ENCODE assay signal across 20 mouse cellular contexts in the genomic region with DNA sequence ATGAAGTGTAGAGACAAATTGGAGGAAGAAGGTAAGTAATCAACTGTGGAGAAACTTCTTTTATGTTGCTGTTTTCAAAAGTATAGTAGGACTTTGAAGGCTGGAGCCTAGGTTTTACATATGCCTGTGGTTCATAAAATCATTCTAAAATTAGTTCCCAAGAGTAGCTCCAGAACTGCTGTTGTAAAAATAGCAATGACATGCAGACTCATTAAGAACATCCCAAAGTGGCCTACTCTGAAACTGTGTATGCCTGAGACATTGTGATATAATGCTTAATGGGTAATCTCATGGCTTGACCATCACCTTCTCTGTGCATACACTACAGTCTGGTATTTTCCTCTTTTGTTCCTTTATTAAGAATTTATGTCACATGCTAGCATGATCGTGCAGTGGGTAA.
DNase-seq lines count a peak whose midpoint lies in the region; ATAC-seq and TF ChIP-seq lines count a peak whose summit lies in the region.
"Had no signal": no experiment of that assay in that cellular context is flagged by ENCODE, and none has a peak within 500 bp of the region (broad histone marks: within the 10 kb centered on the region; RNA-seq: fewer than 3 reads in every experiment).

No protein-coding gene starts in this region.

- no peak for DNase-seq in gastrocnemius, adult 2 months
- no peak for DNase-seq in gastrocnemius, postnatal 36 days
- DNase-seq in heart, adult 9 months (ENCODE audit: low spot score in 2 of 2): peak; percentile 1 to 4
- no peak for DNase-seq in heart, adult 11 months
- peak; percentile 37 for DNase-seq in skeletal muscle tissue, adult 2 months (ENCODE audit: low read depth, low spot score)
- no peak for DNase-seq in layer of hippocampus, adult 9-10 months (ENCODE audit: low spot score)
- DNase-seq: adrenal gland, adult 2 months; adrenal gland, postnatal 25 days; cerebellum, adult 18-20 months; cerebellum, adult 9-11 months; cerebellum, postnatal 36 days; forebrain, postnatal 0 days; gastrocnemius, postnatal 25 days; kidney, adult 2 months had no signal

- no peak overlapping the region for H3K4me3 ChIP-seq in gastrocnemius, adult 2 months
- H3K4me3 ChIP-seq in heart, embryonic 15.5 days: no peak overlapping the region
- H3K4me3 ChIP-seq: embryonic facial prominence, embryonic 10.5 days; forebrain, embryonic 13.5 days; hindbrain, embryonic 15.5 days; kidney, embryonic 15.5 days had no signal

- no peak for ATAC-seq in heart, embryonic 15.5 days (replicated peaks; ENCODE audit: insufficient number of reproducible peaks, insufficient read depth, low FRiP score, low read depth)
- ATAC-seq: forebrain, embryonic 13.5 days; forebrain, postnatal 0 days; intestine, embryonic 16.5 days had no signal

- no peaks in the 10 kb centered on the region for H3K9me3 ChIP-seq in heart, embryonic 15.5 days (replicated peaks)
- H3K9me3 ChIP-seq: embryonic facial prominence, embryonic 10.5 days; forebrain, embryonic 13.5 days; hindbrain, embryonic 15.5 days; kidney, embryonic 15.5 days had no signal

- H3K4me1 ChIP-seq in heart, embryonic 15.5 days (replicated peaks): peaks cover 5% of the 10 kb centered on the region
- H3K4me1 ChIP-seq: embryonic facial prominence, embryonic 10.5 days; forebrain, embryonic 13.5 days; hindbrain, embryonic 15.5 days; kidney, embryonic 15.5 days had no signal

- no peak overlapping the region for H3K4me2 ChIP-seq in heart, embryonic 15.5 days
- H3K4me2 ChIP-seq: forebrain, embryonic 13.5 days; hindbrain, embryonic 15.5 days; kidney, embryonic 15.5 days had no signal

- no peak for TF ChIP-seq CTCF in gastrocnemius, adult 2 months (IDR thresholded peaks at IDR 0.05)

- no peaks in the 10 kb centered on the region for H3K36me3 ChIP-seq in heart, embryonic 15.5 days
- H3K36me3 ChIP-seq: embryonic facial prominence, embryonic 10.5 days; hindbrain, embryonic 15.5 days; kidney, embryonic 15.5 days had no signal

- no peak overlapping the region for H3K9ac ChIP-seq in heart, embryonic 15.5 days
- H3K9ac ChIP-seq: forebrain, embryonic 13.5 days; forebrain, postnatal 0 days; hindbrain, embryonic 15.5 days; kidney, embryonic 15.5 days had no signal

- intact Hi-C loops in gastrocnemius, adult 2 months (cut with DNase I): no loop called here
- intact Hi-C loops in gastrocnemius, postnatal 36 days (cut with DNase I): no loop called here

- 45% methylated on average over 1 of the region's 1 CpGs for WGBS in heart, embryonic 15.5 days

- peak overlapping the region; percentile 79 for H3K27ac ChIP-seq in gastrocnemius, adult 2 months
- peak overlapping the region; percentile 57 for H3K27ac ChIP-seq in heart, embryonic 15.5 days
- H3K27ac ChIP-seq: embryonic facial prominence, embryonic 10.5 days; forebrain, embryonic 13.5 days; hindbrain, embryonic 15.5 days; kidney, embryonic 15.5 days had no signal

- H3K27me3 ChIP-seq in heart, embryonic 15.5 days: no peaks in the 10 kb centered on the region
- H3K27me3 ChIP-seq: forebrain, embryonic 13.5 days; hindbrain, embryonic 15.5 days; kidney, embryonic 15.5 days had no signal

Comparison
In these comparisons a context has a peak if more than half of its experiments do, and no peak if none do; other contexts are left out.
1. DNase-seq: peak in heart, adult 9 months (2 of 2) and skeletal muscle tissue, adult 2 months (single experiment); none in gastrocnemius, adult 2 months (single experiment), gastrocnemius, postnatal 36 days (0 of 2), heart, adult 11 months (single experiment) and layer of hippocampus, adult 9-10 months (single experiment).